Mouse (Mus musculus) midbrain, embryonic 14.5 days (tissue): ENCODE results near the gene Crybg2. TPM values are rescaled to one million over a fixed set of nuclear protein-coding genes. Genes with fewer than 3 reads are reported as not detected.
A peak's percentile ranks its signal among the peaks of the same experiment; 100 is the strongest.

Source experiments
- ATAC-seq: fragments of 200-750 bp; cut with Nextera tagmentation; 2 replicates; pipeline ENCODE4 v1.8.0; 2017; ENCODE audit warnings: moderate number of reproducible peaks, moderate library complexity; ENCODE audit not compliant: low FRiP score, low TSS enrichment
- DNase-seq: peaks from one replicate; pipeline ENCODE4 v3.0.0-alpha.2; 2015
- H3K27ac ChIP-seq: fragments of 300-500 bp; sonication (generic); replicated peaks from 2 replicates; pipeline ENCODE4 v1.5.1; 2014; ENCODE audit warnings: mild to moderate bottlenecking, low read depth, low read length, moderate library complexity
- H3K27me3 ChIP-seq: fragments of 300-500 bp; sonication (generic); 2 replicates; pipeline ENCODE4 v1.6.1; 2014; ENCODE audit warnings: low read length, control low read depth, mixed read lengths; ENCODE audit not compliant: control insufficient read depth, insufficient read depth
- H3K36me3 ChIP-seq: fragments of 300-500 bp; sonication (generic); 2 replicates; pipeline ENCODE4 v1.6.1; 2014; ENCODE audit warnings: low read length, control low read depth; ENCODE audit not compliant: control insufficient read depth, insufficient read depth
- H3K4me1 ChIP-seq: fragments of 300-500 bp; sonication (generic); 2 replicates; pipeline ENCODE4 v1.6.1; 2014; ENCODE audit warnings: mild to moderate bottlenecking, antibody characterized with exemption, low read length, control low read depth; ENCODE audit not compliant: control insufficient read depth, insufficient read depth
- H3K4me2 ChIP-seq: fragments of 300-500 bp; sonication (generic); 2 replicates; pipeline ENCODE4 v1.6.1; 2014; ENCODE audit warnings: mild to moderate bottlenecking, low read length, moderate library complexity
- H3K4me3 ChIP-seq: fragments of 300-500 bp; sonication (generic); replicated peaks from 2 replicates; pipeline ENCODE4 v1.5.1; 2014; ENCODE audit warnings: low read depth, low read length
- H3K9ac ChIP-seq: fragments of 300-500 bp; sonication (generic); replicated peaks from 2 replicates; pipeline ENCODE4 v1.6.1; 2014; ENCODE audit warnings: mild to moderate bottlenecking, low read length, moderate library complexity
- H3K9me3 ChIP-seq: fragments of 300-500 bp; sonication (generic); 2 replicates; pipeline ENCODE4 v1.6.1; 2016; ENCODE audit warnings: low read length, control low read depth, mixed read lengths; ENCODE audit not compliant: control insufficient read depth
- WGBS: fragments of 180-500 bp; shearing (Covaris S2); extraction: QIAGEN DNeasy Blood & Tissue Kit; methylation state at CpG from one replicate; pipeline ENCODE4 v1.1.7; 2014; 5-methylcytosine and 5-hydroxymethylcytosine counted together
- polyA plus RNA-seq: library from polyadenylated mRNA; unstranded; fragments of >200 nt; fragmentation: Nextera tagmentation; extraction: Ambion mirVana; gene quantifications from 2 replicates; pipeline ENCODE4 v1.2.1, GENCODE M21; 2014

The Crybg2 gene
- polyA plus RNA-seq, 1 experiment from 2014 or later: 1.8 TPM

- Histone ChIP-seq H3K27me3 (no peaks in the 10 kb centered on the region), H3K9ac (no peak overlapping the region), H3K36me3 (no peaks in the 10 kb centered on the region), H3K9me3 (no peaks in the 10 kb centered on the region), H3K4me3 (no peak overlapping the region), H3K27ac (no peak overlapping the region), H3K4me1 (no peaks in the 10 kb centered on the region), H3K4me2 (no peak overlapping the region)
- DNase-seq (no peak), ATAC-seq (no peak)
- WGBS: 90% methylated on average over 5 of the region's 5 CpGs
These were observed 13.0 kb upstream of the Crybg2 start for GRCm38 (mm10) chr4:134047648-134048047.

DNA sequence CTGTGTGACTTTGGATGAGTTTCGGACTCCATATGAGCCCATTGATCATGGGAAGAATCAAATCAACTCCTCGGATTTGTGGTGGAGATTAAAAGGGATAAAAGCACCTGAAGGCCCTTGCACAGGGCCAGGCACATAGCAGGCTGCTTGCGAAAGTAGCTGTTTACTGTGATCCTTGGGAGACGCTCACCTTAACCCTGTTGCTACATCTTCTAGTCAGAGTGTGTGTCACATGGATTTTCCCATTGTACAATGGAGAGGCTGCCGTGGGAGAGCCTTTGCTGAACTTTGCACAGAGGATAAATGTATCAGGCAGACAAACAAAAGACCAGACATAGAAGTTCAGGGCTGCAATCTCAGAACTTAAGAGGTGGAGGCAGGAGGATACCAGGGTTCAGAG lies 8.7 kb upstream of the Crybg2 start:
- Histone ChIP-seq H3K27me3 (no peaks in the 10 kb centered on the region), H3K9ac (no peak overlapping the region), H3K27ac (no peak overlapping the region), H3K4me1 (no peaks in the 10 kb centered on the region), H3K4me2 (no peak overlapping the region), H3K9me3 (no peaks in the 10 kb centered on the region), H3K36me3 (no peaks in the 10 kb centered on the region), H3K4me3 (no peak overlapping the region)
- DNase-seq: no peak
- 82% methylated on average over 5 of the region's 5 CpGs for WGBS
- no peak for ATAC-seq

DNA sequence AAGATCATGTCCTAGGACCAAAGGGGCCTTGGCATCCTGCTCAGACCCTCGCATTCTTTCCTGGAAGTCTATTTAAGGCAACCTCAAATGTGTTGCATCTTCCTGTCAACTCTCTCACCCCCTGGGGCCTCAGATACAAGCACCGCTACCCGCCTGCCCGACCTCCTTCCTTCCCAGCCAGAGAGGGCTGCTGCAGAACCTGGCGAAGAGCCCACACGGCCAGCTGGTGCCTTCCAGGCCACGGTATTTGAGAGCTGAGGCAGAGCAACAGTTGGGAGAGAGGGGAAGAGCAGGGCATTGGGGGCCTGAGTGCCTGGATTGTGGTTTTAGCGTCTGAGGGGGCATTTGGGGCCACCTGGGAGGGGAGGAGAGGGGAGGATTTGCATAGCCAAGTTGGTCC lies 8.1 kb upstream of the Crybg2 start:
- 27% methylated on average over 8 of the region's 8 CpGs for WGBS
- H3K36me3 ChIP-seq: no peaks in the 10 kb centered on the region
- ATAC-seq: no peak

DNA sequence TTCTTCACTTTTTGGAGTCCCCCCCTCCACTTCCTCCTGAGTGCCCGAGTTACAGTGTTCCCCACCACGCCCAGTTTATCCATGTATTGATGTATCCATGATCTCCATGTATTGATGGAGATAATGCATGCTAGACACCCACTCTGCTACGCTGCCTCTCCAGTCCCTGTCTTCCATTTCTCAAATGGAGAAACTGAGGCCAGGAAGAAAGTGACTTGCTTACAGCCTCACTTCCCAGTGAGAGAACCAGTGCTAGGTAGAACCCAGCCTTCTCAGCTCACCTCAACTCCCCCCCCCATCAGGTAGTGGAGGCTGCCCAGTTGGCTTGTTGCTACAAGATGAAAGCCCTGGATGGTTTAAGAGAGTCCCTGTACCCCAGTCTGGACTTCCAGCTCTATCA lies 7.1 kb upstream of the Crybg2 start, which contains the start of gene Zfp683:
Gene Zfp683 (plus strand): TSS at position 301 of the 400 bp plus-strand sequence.
- no peak for DNase-seq
- Histone ChIP-seq H3K4me2 (no peak within 1 kb of the TSS), H3K4me3 (no peak within 1 kb of the TSS), H3K36me3 (no peaks in the 10 kb centered on the region), H3K9me3 (no peaks in the 10 kb centered on the region), H3K27me3 (no peaks in the 10 kb centered on the region), H3K27ac (no peak within 1 kb of the TSS), H3K9ac (no peak within 1 kb of the TSS), H3K4me1 (no peaks in the 10 kb centered on the region)
- 83% methylated on average over 3 of the region's 3 CpGs for WGBS
- ATAC-seq: no peak

More for the DNA sequence above, 8.1 kb upstream of the Crybg2 start:
- Histone ChIP-seq H3K9me3 (no peaks in the 10 kb centered on the region), H3K4me3 (no peak overlapping the region), H3K9ac (no peak overlapping the region), H3K27ac (no peak overlapping the region), H3K27me3 (no peaks in the 10 kb centered on the region), H3K4me2 (no peak overlapping the region), H3K4me1 (no peaks in the 10 kb centered on the region)
- peak; percentile 70 for DNase-seq

GRCm38 (mm10) chr4:134058166-134058715 lies 2.4 kb upstream of the Crybg2 start:
- Histone ChIP-seq H3K27me3 (no peaks in the 10 kb centered on the region), H3K27ac (no peak overlapping the region), H3K4me1 (no peaks in the 10 kb centered on the region), H3K4me3 (no peak overlapping the region), H3K36me3 (no peaks in the 10 kb centered on the region), H3K9ac (no peak overlapping the region), H3K4me2 (no peak overlapping the region), H3K9me3 (no peaks in the 10 kb centered on the region)
- WGBS: 37% methylated on average over 14 of the region's 14 CpGs
- ATAC-seq: no peak
- no peak for DNase-seq

GRCm38 (mm10) chr4:134058908-134059307 lies 1.7 kb upstream of the Crybg2 start:
- H3K36me3 ChIP-seq: no peaks in the 10 kb centered on the region
- no peaks in the 10 kb centered on the region for H3K9me3 ChIP-seq
- no peak overlapping the region for H3K4me2 ChIP-seq
- no peak for DNase-seq
- no peak for ATAC-seq
- no peak overlapping the region for H3K9ac ChIP-seq
- H3K27ac ChIP-seq: no peak overlapping the region
- no peak overlapping the region for H3K4me3 ChIP-seq
- H3K27me3 ChIP-seq: no peaks in the 10 kb centered on the region
- WGBS: 85% methylated on average over 6 of the region's 6 CpGs
- H3K4me1 ChIP-seq: no peaks in the 10 kb centered on the region

DNA sequence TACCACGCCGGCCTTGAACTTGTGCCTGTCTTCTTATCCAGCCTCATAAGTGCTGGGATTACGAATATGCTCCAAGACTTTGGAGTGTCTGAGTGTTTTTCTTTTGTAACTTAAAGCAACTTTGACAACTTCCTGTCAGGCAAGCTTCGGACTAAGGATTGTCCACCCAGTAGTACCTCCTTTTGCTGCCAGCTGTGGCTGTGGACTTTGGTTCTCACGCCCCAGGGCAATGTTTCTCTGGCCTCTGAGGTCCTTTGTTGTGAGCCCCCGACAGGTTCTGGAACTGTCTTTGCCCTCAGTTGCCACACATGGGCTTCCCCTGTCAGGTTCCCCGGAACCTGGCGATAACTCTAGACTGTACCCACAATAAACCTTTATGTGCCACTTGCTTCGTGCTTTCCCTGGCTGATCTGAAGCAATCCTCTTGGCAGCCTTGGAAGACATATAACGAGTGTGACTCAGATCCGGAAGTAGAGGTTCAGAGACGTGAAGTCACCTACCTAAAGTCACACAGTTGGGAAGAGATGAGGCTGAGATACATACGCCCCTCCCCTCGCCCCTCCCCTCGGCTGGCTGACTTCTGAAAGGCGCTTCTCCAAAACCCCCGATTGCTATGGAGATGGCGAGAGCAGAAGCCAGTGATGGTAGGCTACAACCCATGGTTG lies 683 bp downstream of the Crybg2 start:
- Histone ChIP-seq H3K27ac (no peak overlapping the region), H3K4me1 (no peaks in the 10 kb centered on the region), H3K4me3 (no peak overlapping the region), H3K27me3 (no peaks in the 10 kb centered on the region; the same call in 1 of the 2 replicates), H3K36me3 (no peaks in the 10 kb centered on the region), H3K9ac (no peak overlapping the region), H3K4me2 (no peak overlapping the region), H3K9me3 (no peaks in the 10 kb centered on the region)
- 61% methylated on average over 18 of the region's 18 CpGs for WGBS
- ATAC-seq: no peak
- no peak for DNase-seq

- no peak overlapping the region for H3K4me2 ChIP-seq
- 67% methylated on average over 8 of the region's 8 CpGs for WGBS
- H3K9me3 ChIP-seq: no peaks in the 10 kb centered on the region
- H3K27me3 ChIP-seq: no peaks in the 10 kb centered on the region; the same call in 1 of the 2 replicates
- no peak overlapping the region for H3K27ac ChIP-seq
- no peaks in the 10 kb centered on the region for H3K4me1 ChIP-seq
- H3K4me3 ChIP-seq: no peak overlapping the region
- no peak overlapping the region for H3K9ac ChIP-seq
- DNase-seq (no peak), ATAC-seq (no peak)
- H3K36me3 ChIP-seq: no peaks in the 10 kb centered on the region
These were observed 1.4 kb downstream of the Crybg2 start for GRCm38 (mm10) chr4:134061944-134062446.

DNA sequence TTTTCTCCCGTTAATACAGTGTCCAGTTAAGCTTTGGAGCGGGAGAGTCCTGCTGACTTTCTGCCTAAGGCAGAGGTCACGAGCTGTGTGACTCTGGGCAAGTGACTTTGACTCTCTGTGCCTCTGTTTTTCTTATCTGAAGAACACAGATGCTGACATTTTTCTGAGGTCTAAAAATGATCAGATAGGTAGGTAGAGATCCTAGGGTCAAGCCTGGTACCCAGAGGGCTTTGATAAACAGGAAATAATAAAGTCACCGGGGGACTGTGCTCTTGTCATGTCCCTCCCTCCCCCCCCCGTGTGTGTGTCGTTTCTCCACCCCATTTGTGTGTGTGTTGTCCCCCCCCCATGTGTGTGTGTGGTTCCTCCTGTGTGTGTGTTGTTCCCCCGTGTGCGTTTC lies 1.9 kb downstream of the Crybg2 start:
- Histone ChIP-seq H3K4me1 (no peaks in the 10 kb centered on the region), H3K9ac (no peak overlapping the region), H3K36me3 (no peaks in the 10 kb centered on the region), H3K9me3 (no peaks in the 10 kb centered on the region), H3K4me3 (no peak overlapping the region), H3K27ac (no peak overlapping the region), H3K27me3 (no peaks in the 10 kb centered on the region; the same call in 1 of the 2 replicates), H3K4me2 (no peak overlapping the region)
- DNase-seq (no peak), ATAC-seq (no peak)
- 73% methylated on average over 8 of the region's 8 CpGs for WGBS
